Mouse (Mus musculus) E14TG2a.4 (cell line): ENCODE results near the gene Ralgps1.

Experiments
- H3K27me3 ChIP-seq: 2 replicates; pipeline ENCODE4 v1.6.1; 2014; ENCODE audit warnings: low read length, control low read depth; ENCODE audit not compliant: insufficient read depth
- H3K36me3 ChIP-seq: 2 replicates; pipeline ENCODE4 v1.6.1; 2014; ENCODE audit warnings: low read length, control low read depth; ENCODE audit not compliant: insufficient read depth
- H3K4me1 ChIP-seq: replicated peaks from 2 replicates; pipeline ENCODE4 v1.6.1; 2014; ENCODE audit warnings: low read depth, low read length, control low read depth
- H3K4me3 ChIP-seq: replicated peaks from 2 replicates; pipeline ENCODE4 v1.5.1; 2014; ENCODE audit warnings: mild to moderate bottlenecking, low read length
- H3K9me3 ChIP-seq: 2 replicates; pipeline ENCODE4 v1.6.1; 2014; ENCODE audit warnings: low read length, control low read depth
- CTCF ChIP-seq: conservative IDR thresholded peaks from 2 replicates; pipeline ENCODE4 v1.5.1; 2014; ENCODE audit warnings: low read length
- NANOG ChIP-seq: IDR thresholded peaks from 2 replicates; pipeline ENCODE4 v1.6.1; 2014; ENCODE audit warnings: borderline replicate concordance, low read length, mixed read lengths
- POU5F1 ChIP-seq: IDR thresholded peaks from 2 replicates; pipeline ENCODE4 v1.6.1; 2014; ENCODE audit warnings: low read length, borderline replicate concordance

Ralgps1 gene

GRCm38 (mm10) chr2:33351449-33351848 is 19.8 kb downstream of the Ralgps1 start:
- Histone ChIP-seq H3K4me3 (no peak overlapping the region), H3K27me3 (no peaks in the 10 kb centered on the region), H3K36me3 (0 out of 2 replicates have a peak, but pooled peaks cover under 1% of the 10 kb centered on the region), H3K9me3 (no peaks in the 10 kb centered on the region), H3K4me1 (no peaks in the 10 kb centered on the region)
- no peak for TF ChIP-seq POU5F1
- no peak for TF ChIP-seq CTCF
- no peak for TF ChIP-seq NANOG

GRCm38 (mm10) chr2:33350921-33351320 is 20.4 kb downstream of the Ralgps1 start:
- no peaks in the 10 kb centered on the region for H3K9me3 ChIP-seq
- no peak overlapping the region for H3K4me3 ChIP-seq
- 0 out of 2 replicates have a peak, but pooled peaks cover 5% of the 10 kb centered on the region for H3K36me3 ChIP-seq
- H3K27me3 ChIP-seq, result no peaks in the 10 kb centered on the region
- TF ChIP-seq NANOG, result no peak
- H3K4me1 ChIP-seq, result peaks cover 2% of the 10 kb centered on the region; the same call in 1 of the 2 replicates

GRCm38 (mm10) chr2:33349581-33349980 is 21.7 kb downstream of the Ralgps1 start:
- Histone ChIP-seq H3K4me3 (no peak overlapping the region), H3K27me3 (no peaks in the 10 kb centered on the region), H3K9me3 (no peaks in the 10 kb centered on the region), H3K36me3 (0 out of 2 replicates have a peak, but pooled peaks cover 13% of the 10 kb centered on the region), H3K4me1 (peaks cover 10% of the 10 kb centered on the region)
- TF ChIP-seq CTCF (no peak), NANOG (no peak), POU5F1 (no peak)

- Histone ChIP-seq H3K9me3 (no peaks in the 10 kb centered on the region), H3K36me3 (0 out of 2 replicates have a peak, but pooled peaks cover 14% of the 10 kb centered on the region), H3K27me3 (no peaks in the 10 kb centered on the region), H3K4me1 (peaks cover 14% of the 10 kb centered on the region), H3K4me3 (no peak overlapping the region)
- no peak for TF ChIP-seq POU5F1
- peak; percentile 26; the same call in 1 of the 2 replicates for TF ChIP-seq CTCF
Measured at GRCm38 (mm10) chr2:33349081-33349480, 22.2 kb downstream of the Ralgps1 start.

GRCm38 (mm10) chr2:33348260-33348659 is 23.0 kb downstream of the Ralgps1 start:
- no peak overlapping the region for H3K4me3 ChIP-seq
- peaks cover 17% of the 10 kb centered on the region for H3K4me1 ChIP-seq
- TF ChIP-seq NANOG (no peak), CTCF (no peak), POU5F1 (no peak)
- H3K36me3 ChIP-seq, result 0 out of 2 replicates have a peak, but pooled peaks cover 14% of the 10 kb centered on the region
- no peaks in the 10 kb centered on the region for H3K27me3 ChIP-seq
- H3K9me3 ChIP-seq, result no peaks in the 10 kb centered on the region

DNA sequence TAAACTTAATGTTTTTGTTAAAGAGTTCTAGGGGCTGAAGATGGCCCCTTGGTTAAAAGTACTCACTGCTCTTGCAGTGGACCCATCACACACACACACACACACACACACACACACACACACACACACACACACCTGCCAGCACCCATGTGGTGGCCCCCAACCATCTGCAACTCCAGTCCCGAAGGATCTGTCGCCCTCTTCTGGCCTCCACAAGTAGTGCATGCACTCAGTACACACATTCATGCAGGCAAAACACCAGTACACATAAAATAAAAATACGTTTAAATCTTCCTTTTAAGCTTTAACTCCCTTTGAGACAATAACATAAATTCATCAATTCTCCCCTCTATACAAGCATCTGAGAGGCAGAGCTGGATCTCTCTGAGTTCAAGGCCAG is 23.7 kb downstream of the Ralgps1 start:
- Histone ChIP-seq H3K36me3 (0 out of 2 replicates have a peak, but pooled peaks cover 14% of the 10 kb centered on the region), H3K27me3 (no peaks in the 10 kb centered on the region), H3K4me1 (peaks cover 17% of the 10 kb centered on the region), H3K4me3 (no peak overlapping the region), H3K9me3 (no peaks in the 10 kb centered on the region)
- TF ChIP-seq CTCF, result peak; percentile 85
- TF ChIP-seq NANOG, result no peak

- 0 out of 2 replicates have a peak, but pooled peaks cover 14% of the 10 kb centered on the region for H3K36me3 ChIP-seq
- TF ChIP-seq POU5F1 (no peak), NANOG (no peak)
- no peaks in the 10 kb centered on the region for H3K27me3 ChIP-seq
- H3K4me1 ChIP-seq, result peaks cover 17% of the 10 kb centered on the region
- H3K4me3 ChIP-seq, result no peak overlapping the region
- no peaks in the 10 kb centered on the region for H3K9me3 ChIP-seq
Measured at GRCm38 (mm10) chr2:33346749-33347148, 24.5 kb downstream of the Ralgps1 start.

DNA sequence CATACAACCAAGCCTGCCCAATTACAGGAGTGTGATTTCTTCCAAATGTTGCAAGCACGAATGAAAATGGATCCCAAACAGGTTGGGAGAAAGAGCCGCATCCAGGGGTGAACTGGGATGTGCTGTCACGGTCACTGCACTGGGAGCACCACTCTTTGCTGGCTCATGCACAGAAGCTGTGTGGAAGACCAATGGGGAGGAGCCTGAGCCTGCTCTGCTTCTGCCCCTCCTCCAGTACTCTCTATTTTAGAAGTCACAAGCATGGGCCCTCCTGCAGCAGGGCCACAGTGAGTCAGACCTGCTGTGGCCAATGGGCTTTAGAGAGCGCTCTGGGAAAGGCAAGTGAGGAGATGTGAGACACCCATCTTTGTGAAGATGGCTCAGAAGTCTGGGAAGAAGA is 25.3 kb downstream of the Ralgps1 start:
- no peaks in the 10 kb centered on the region for H3K9me3 ChIP-seq
- H3K4me3 ChIP-seq, result no peak overlapping the region
- H3K36me3 ChIP-seq, result 0 out of 2 replicates have a peak, but pooled peaks cover 14% of the 10 kb centered on the region
- TF ChIP-seq POU5F1, result no peak
- TF ChIP-seq NANOG, result no peak
- no peak for TF ChIP-seq CTCF
- no peaks in the 10 kb centered on the region for H3K27me3 ChIP-seq
- peaks cover 17% of the 10 kb centered on the region for H3K4me1 ChIP-seq

DNA sequence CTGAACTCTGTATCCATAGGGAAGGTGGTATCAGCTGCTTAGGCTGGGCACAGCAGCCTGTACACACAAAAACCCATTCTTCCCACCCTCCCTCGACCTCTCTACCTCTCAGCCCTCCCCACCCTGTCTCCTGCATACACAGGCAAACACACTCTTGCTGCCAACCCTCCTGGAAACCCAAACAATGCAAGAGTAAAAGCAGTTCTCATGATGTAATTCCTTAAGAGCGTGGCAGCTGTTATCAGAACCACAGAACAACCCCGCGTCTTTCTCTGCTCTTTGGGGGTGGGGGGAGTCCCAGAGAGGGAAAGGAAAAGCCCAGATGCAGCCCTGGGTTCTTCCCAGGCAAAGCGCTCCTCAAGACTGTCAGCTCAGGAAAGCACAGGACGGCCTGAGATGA is 25.8 kb downstream of the Ralgps1 start:
- no peak for TF ChIP-seq POU5F1
- no peak for TF ChIP-seq NANOG
- no peak for TF ChIP-seq CTCF
- H3K27me3 ChIP-seq, result no peaks in the 10 kb centered on the region
- H3K9me3 ChIP-seq, result no peaks in the 10 kb centered on the region

GRCm38 (mm10) chr2:33343413-33343812 is 27.9 kb downstream of the Ralgps1 start:
- Histone ChIP-seq H3K36me3 (peaks cover 27% of the 10 kb centered on the region), H3K27me3 (no peaks in the 10 kb centered on the region), H3K4me3 (no peak overlapping the region), H3K4me1 (peaks cover 17% of the 10 kb centered on the region), H3K9me3 (no peaks in the 10 kb centered on the region)
- TF ChIP-seq CTCF (no peak), POU5F1 (no peak), NANOG (no peak)

More for the DNA sequence above, 25.8 kb downstream of the Ralgps1 start:
- Histone ChIP-seq H3K36me3 (0 out of 2 replicates have a peak, but pooled peaks cover 14% of the 10 kb centered on the region), H3K4me1 (peaks cover 17% of the 10 kb centered on the region), H3K4me3 (no peak overlapping the region)
